Mouse (Mus musculus): Measurements from ENCODE around the gene Foxj3. TPM values are rescaled to one million over a fixed set of nuclear protein-coding genes. Genes with fewer than 3 reads are reported as not detected.

The Foxj3 gene
- total and polyA plus RNA-seq, 2 experiments from 2014 or later, result 19.1 to 32.4 TPM

DNA sequence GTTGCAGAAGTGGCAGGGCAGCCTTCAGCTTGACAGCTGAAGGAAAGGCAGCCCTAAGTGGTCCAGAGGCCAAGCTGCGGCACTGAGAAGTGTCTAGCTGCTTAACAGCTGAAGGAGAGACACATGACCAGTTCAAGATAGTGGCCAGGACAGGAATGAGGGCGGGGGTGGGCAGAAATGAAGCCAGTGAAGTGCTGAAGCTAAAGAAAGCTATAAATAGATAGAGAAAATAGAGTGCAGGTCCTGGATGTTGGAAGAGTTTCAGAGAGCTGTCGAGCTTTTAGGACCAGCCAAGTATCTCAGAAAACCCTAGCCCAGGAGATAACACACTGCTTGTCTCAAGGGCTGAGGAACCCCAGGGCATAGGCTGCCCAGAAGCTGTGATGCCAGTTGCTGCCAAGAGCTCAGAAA lies 24.1 kb upstream of the Foxj3 start:
- no peak for DNase-seq (ENCODE audit: low spot score)
- TF ChIP-seq CTCF (IDR thresholded peaks at IDR 0.05; ENCODE audit: low read depth), result no peak

DNA sequence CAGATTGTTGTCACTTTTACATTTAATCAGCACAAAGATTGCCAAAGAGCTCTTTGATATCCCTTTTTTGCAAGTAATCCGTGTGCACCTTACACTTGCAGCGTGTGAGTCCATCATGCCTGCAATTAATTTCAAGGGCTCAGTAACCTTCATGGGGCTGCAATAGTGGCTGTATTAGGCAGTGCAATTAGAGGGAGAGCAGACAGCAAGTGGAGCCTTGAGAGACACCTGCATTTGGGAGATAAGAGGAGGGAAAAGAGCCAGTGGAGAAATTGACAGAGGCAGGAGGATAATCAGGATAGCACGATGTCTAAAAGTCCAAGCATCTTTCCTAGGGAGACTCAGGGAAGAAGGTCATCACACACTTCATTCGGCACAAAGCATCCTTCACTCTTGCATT lies 13.2 kb upstream of the Foxj3 start:
- H3K4me1 ChIP-seq (ENCODE audit: insufficient read depth, low read length), result 0 out of 2 replicates have a peak, but pooled peaks cover 6% of the 10 kb centered on the region
- H3K27ac ChIP-seq, result peak overlapping the region; percentile 78
- H3K36me3 ChIP-seq (ENCODE audit: insufficient read depth, low read length), result no peaks in the 10 kb centered on the region
- 0 out of 2 replicates have a peak overlapping the region, but pooled peaks have one; percentile 18 for H3K4me2 ChIP-seq (ENCODE audit: low read depth, low read length)
- H3K9ac ChIP-seq (replicated peaks; ENCODE audit: low read length), result no peak overlapping the region
- no peak for TF ChIP-seq CTCF (IDR thresholded peaks at IDR 0.05; ENCODE audit: low read depth)
- DNase-seq (ENCODE audit: low spot score) (peak; percentile 25), ATAC-seq (0 out of 2 replicates have a peak, but pooled peaks have one; percentile 58)
- H3K9me3 ChIP-seq (ENCODE audit: low read length), result no peaks in the 10 kb centered on the region
- no peaks in the 10 kb centered on the region for H3K27me3 ChIP-seq (ENCODE audit: insufficient read depth, low read length)
- 56% methylated on average over 4 of the region's 4 CpGs for WGBS
- no peak overlapping the region for H3K4me3 ChIP-seq (ENCODE audit: low read length)

More for the DNA sequence above, 24.1 kb upstream of the Foxj3 start:
- Histone ChIP-seq H3K9ac (replicated peaks; ENCODE audit: low read length) (no peak overlapping the region), H3K9me3 (ENCODE audit: low read length) (no peaks in the 10 kb centered on the region), H3K4me3 (ENCODE audit: low read length) (no peak overlapping the region), H3K27me3 (ENCODE audit: insufficient read depth, low read length) (no peaks in the 10 kb centered on the region), H3K4me1 (ENCODE audit: insufficient read depth, low read length) (no peaks in the 10 kb centered on the region), H3K4me2 (ENCODE audit: low read depth, low read length) (no peak overlapping the region), H3K27ac (no peak overlapping the region), H3K36me3 (ENCODE audit: insufficient read depth, low read length) (no peaks in the 10 kb centered on the region)
- WGBS, result 76% methylated on average over 3 of the region's 3 CpGs
- ATAC-seq, result no peak

DNA sequence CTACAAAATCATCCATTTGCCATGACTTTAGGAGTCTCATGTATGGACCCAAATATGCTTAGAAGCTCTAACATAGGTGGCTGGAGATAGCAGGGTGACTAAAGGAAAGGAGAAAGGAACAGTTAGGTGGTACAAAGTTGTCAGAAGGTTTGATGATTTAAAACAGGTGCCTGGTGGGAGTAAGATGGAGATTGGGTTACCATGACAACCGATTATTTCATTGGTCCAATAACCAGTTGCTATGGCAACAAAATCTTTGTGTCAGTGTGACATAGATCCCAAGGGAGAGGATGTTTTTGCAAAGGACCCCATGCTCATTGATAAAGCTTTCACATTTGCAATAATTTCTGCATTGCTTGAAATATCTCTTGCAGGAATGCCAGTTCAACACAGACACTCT lies 12.8 kb upstream of the Foxj3 start:
- Histone ChIP-seq H3K27ac (peak overlapping the region; percentile 78), H3K4me2 (ENCODE audit: low read depth, low read length) (0 out of 2 replicates have a peak overlapping the region, but pooled peaks have one; percentile 18), H3K4me1 (ENCODE audit: insufficient read depth, low read length) (0 out of 2 replicates have a peak, but pooled peaks cover 6% of the 10 kb centered on the region), H3K36me3 (ENCODE audit: insufficient read depth, low read length) (no peaks in the 10 kb centered on the region), H3K9me3 (ENCODE audit: low read length) (no peaks in the 10 kb centered on the region), H3K4me3 (ENCODE audit: low read length) (no peak overlapping the region), H3K27me3 (ENCODE audit: insufficient read depth, low read length) (no peaks in the 10 kb centered on the region), H3K9ac (replicated peaks; ENCODE audit: low read length) (no peak overlapping the region)
- ATAC-seq (peak; percentile 47), DNase-seq (ENCODE audit: low spot score) (peak; percentile 88)
- 70% methylated on average over 1 of the region's 1 CpGs for WGBS
- no peak for TF ChIP-seq CTCF (IDR thresholded peaks at IDR 0.05; ENCODE audit: low read depth)

DNA sequence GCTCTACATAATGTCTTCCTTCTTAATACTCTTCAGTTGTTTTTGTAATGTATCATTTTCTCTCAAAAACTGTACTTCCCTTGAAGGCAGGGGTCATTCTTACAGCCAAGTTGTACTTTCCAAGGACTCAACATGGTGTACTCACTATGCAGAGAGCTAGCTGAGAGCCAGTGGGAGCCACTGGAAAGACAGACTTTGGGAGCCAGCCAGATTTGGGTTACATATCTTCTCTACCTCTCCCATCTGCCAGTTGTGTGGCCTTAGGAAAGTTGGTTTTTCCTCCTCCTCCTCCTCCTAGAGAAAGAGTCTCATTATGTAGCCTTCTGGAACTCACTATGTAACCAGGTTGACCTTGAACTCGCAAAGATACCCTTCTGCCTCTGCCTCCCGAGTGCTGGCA lies 12.3 kb upstream of the Foxj3 start:
- Histone ChIP-seq H3K4me1 (ENCODE audit: insufficient read depth, low read length) (0 out of 2 replicates have a peak, but pooled peaks cover 6% of the 10 kb centered on the region), H3K36me3 (ENCODE audit: insufficient read depth, low read length) (no peaks in the 10 kb centered on the region), H3K4me3 (ENCODE audit: low read length) (no peak overlapping the region), H3K9ac (replicated peaks; ENCODE audit: low read length) (no peak overlapping the region), H3K27me3 (ENCODE audit: insufficient read depth, low read length) (no peaks in the 10 kb centered on the region), H3K4me2 (ENCODE audit: low read depth, low read length) (no peak overlapping the region), H3K27ac (peak overlapping the region; percentile 78; the same call in 1 of the 2 replicates), H3K9me3 (ENCODE audit: low read length) (no peaks in the 10 kb centered on the region)
- DNase-seq (ENCODE audit: low spot score) (no peak), ATAC-seq (no peak)
- WGBS, result 95% methylated on average over 2 of the region's 2 CpGs
- TF ChIP-seq CTCF (IDR thresholded peaks at IDR 0.05; ENCODE audit: low read depth), result no peak

DNA sequence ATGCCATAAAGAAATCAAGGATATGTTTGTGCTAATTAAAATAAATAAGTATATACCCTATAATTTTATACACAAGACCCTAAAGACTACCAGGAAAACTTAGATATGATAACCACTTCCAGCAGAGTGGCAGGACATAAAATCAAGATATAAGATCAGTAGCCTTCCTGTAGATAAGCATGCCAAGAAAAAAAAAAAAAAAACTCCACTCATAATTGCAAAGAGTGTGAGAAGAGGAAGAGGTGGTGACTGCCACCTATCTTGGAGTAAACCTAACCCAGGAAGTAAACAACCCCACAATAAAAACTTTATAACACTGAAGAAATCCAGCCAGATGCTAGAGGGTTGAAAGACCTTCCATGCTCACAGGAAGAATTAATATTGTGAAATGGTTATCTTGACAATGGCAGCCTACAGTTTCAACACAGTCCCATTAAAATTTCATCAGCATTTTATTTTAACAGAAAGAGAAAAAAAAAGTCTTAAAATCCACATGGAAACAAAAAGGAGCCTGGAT lies 10.4 kb upstream of the Foxj3 start:
- no peak for ATAC-seq
- Histone ChIP-seq H3K9me3 (ENCODE audit: low read length) (no peaks in the 10 kb centered on the region), H3K36me3 (ENCODE audit: insufficient read depth, low read length) (no peaks in the 10 kb centered on the region), H3K4me3 (ENCODE audit: low read length) (no peak overlapping the region), H3K27ac (no peak overlapping the region), H3K27me3 (ENCODE audit: insufficient read depth, low read length) (no peaks in the 10 kb centered on the region), H3K4me2 (ENCODE audit: low read depth, low read length) (no peak overlapping the region), H3K4me1 (ENCODE audit: insufficient read depth, low read length) (0 out of 2 replicates have a peak, but pooled peaks cover 6% of the 10 kb centered on the region), H3K9ac (replicated peaks; ENCODE audit: low read length) (no peak overlapping the region)
- no peak for DNase-seq (ENCODE audit: low spot score)
- TF ChIP-seq CTCF (IDR thresholded peaks at IDR 0.05; ENCODE audit: low read depth), result no peak

DNA sequence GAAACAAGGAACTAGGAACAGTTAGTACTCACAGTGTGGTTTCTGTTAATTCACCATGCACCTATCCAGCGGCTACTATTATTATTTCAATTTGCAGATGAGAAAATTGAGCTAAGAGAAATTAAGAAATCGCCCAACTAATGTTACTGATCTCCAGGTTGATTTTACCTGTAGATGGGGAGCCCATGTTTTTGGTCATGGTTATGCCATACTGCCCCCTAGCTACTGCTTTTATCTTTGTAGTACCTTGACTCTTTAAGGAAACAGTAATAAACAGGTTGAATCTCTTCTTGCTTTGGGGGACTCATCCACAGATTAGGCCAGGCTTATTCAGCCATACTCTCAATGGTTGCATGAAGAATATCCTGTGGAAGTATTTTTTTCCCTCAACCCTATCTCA lies 5.0 kb upstream of the Foxj3 start:
- Histone ChIP-seq H3K9me3 (ENCODE audit: low read length) (no peaks in the 10 kb centered on the region), H3K27ac (no peak overlapping the region)
- ATAC-seq, result no peak

DNA sequence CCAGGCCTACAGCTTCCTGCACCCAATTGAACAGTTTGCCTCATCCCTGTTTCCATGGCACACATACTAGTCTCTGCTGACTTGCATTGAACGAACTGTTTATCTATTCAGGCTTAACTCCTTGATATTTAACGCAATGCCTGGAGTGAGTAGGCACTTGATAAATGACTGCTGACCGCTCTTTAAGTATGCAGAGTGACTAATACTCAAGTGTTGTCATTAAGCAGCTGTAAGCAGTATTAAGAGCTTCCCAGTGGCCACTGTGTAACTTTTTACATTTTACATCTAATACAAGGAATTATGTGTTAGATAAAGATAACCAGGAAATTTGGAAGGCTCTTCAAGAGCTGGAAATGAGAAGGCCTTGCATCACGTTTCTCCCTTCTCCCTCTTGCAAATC lies 1.7 kb upstream of the Foxj3 start:
- TF ChIP-seq CTCF (IDR thresholded peaks at IDR 0.05; ENCODE audit: low read depth), result no peak
- no peak overlapping the region for H3K4me2 ChIP-seq (ENCODE audit: low read depth, low read length)
- ATAC-seq (no peak), DNase-seq (ENCODE audit: low spot score) (no peak)
- H3K9me3 ChIP-seq (ENCODE audit: low read length), result no peaks in the 10 kb centered on the region
- no peaks in the 10 kb centered on the region for H3K27me3 ChIP-seq (ENCODE audit: insufficient read depth, low read length)
- H3K27ac ChIP-seq, result no peak overlapping the region
- H3K4me1 ChIP-seq (ENCODE audit: insufficient read depth, low read length), result no peaks in the 10 kb centered on the region
- no peaks in the 10 kb centered on the region for H3K36me3 ChIP-seq (ENCODE audit: insufficient read depth, low read length)
- WGBS, result 63% methylated on average over 4 of the region's 4 CpGs
- H3K4me3 ChIP-seq (ENCODE audit: low read length), result no peak overlapping the region
- no peak overlapping the region for H3K9ac ChIP-seq (replicated peaks; ENCODE audit: low read length)

More for the DNA sequence above, 5.0 kb upstream of the Foxj3 start:
- Histone ChIP-seq H3K9ac (replicated peaks; ENCODE audit: low read length) (no peak overlapping the region), H3K4me1 (ENCODE audit: insufficient read depth, low read length) (no peaks in the 10 kb centered on the region), H3K36me3 (ENCODE audit: insufficient read depth, low read length) (no peaks in the 10 kb centered on the region), H3K4me2 (ENCODE audit: low read depth, low read length) (no peak overlapping the region), H3K4me3 (ENCODE audit: low read length) (no peak overlapping the region), H3K27me3 (ENCODE audit: insufficient read depth, low read length) (no peaks in the 10 kb centered on the region)
- peak; percentile 28 for DNase-seq (ENCODE audit: low spot score)
- peak; percentile 54 for TF ChIP-seq CTCF (IDR thresholded peaks at IDR 0.05; ENCODE audit: low read depth)
- 54% methylated on average over 2 of the region's 2 CpGs for WGBS
